27 mouse cellular contexts compared by ENCODE assay signal in genomic region chr13:95569326-95569725, GRCm38 (mm10). TPM values are rescaled to one million over a fixed set of nuclear protein-coding genes. Genes with fewer than 3 reads are reported as not detected.
"Had no signal": no experiment of that assay in that cellular context is flagged by ENCODE, and none has a peak within 500 bp of the region (broad histone marks: within the 10 kb centered on the region; RNA-seq: fewer than 3 reads in every experiment).

No protein-coding gene starts in this region.

- H3K9ac ChIP-seq: heart, embryonic 12.5 days; hindbrain, embryonic 12.5 days; hindbrain, embryonic 14.5 days; intestine, embryonic 15.5 days; kidney, embryonic 15.5 days; limb, embryonic 12.5 days; liver, embryonic 13.5 days; liver, embryonic 15.5 days had no signal

- ATAC-seq: hindbrain, embryonic 16.5 days; inflammation-experienced regulatory T-cells, adult 6 months; intestine, embryonic 15.5 days had no signal

- H3K36me3 ChIP-seq: heart, embryonic 12.5 days; hindbrain, embryonic 10.5 days; hindbrain, embryonic 12.5 days; intestine, embryonic 15.5 days; kidney, embryonic 15.5 days; limb, embryonic 10.5 days; limb, embryonic 12.5 days; liver, embryonic 13.5 days; liver, embryonic 15.5 days had no signal

- DNase-seq: gastrocnemius, adult 2 months; gastrocnemius, postnatal 10 days; gastrocnemius, postnatal 25 days; heart, adult 2 months; heart, postnatal 10 days; heart, postnatal 4 days; kidney, adult 11 months; kidney, adult 2 months; kidney, adult 9 months; kidney, postnatal 14 days; kidney, postnatal 36 days; layer of hippocampus, adult 9-11 months; layer of hippocampus, postnatal 36 days; liver; liver, embryonic 13.5 days had no signal

- H3K4me3 ChIP-seq: gastrocnemius, adult 2 months; heart, adult 2 months; heart, embryonic 12.5 days; hindbrain, embryonic 10.5 days; hindbrain, embryonic 12.5 days; intestine, embryonic 15.5 days; kidney, embryonic 15.5 days; limb, embryonic 10.5 days; limb, embryonic 12.5 days; liver, embryonic 13.5 days; liver, embryonic 15.5 days had no signal

- H3K9me3 ChIP-seq: hindbrain, embryonic 12.5 days; intestine, embryonic 15.5 days; kidney, embryonic 15.5 days; liver, embryonic 13.5 days; liver, embryonic 15.5 days had no signal

- H3K27ac ChIP-seq: gastrocnemius, adult 2 months; heart, adult 2 months; hindbrain, embryonic 10.5 days; hindbrain, embryonic 12.5 days; hindbrain, embryonic 14.5 days; intestine, embryonic 15.5 days; kidney, embryonic 15.5 days; kidney, postnatal 0 days; limb, embryonic 10.5 days; limb, embryonic 12.5 days; liver, embryonic 13.5 days; liver, embryonic 15.5 days had no signal

- H3K4me1 ChIP-seq: heart, embryonic 12.5 days; hindbrain, embryonic 10.5 days; hindbrain, embryonic 12.5 days; intestine, embryonic 15.5 days; kidney, embryonic 15.5 days; limb, embryonic 10.5 days; limb, embryonic 12.5 days had no signal

- H3K27me3 ChIP-seq: heart, embryonic 12.5 days; hindbrain, embryonic 12.5 days; intestine, embryonic 15.5 days; kidney, embryonic 15.5 days; limb, embryonic 12.5 days; liver, embryonic 13.5 days had no signal

RNA-seq across cellular contexts. Expression of gene F2rl1, which starts 44.3 kb away (rescaled TPM):
- polyA plus RNA-seq: heart, embryonic 12.5 days; hindbrain, embryonic 14.5 days; limb, embryonic 10.5 days had no signal
